ENCODE assay signal across 8 mouse cellular contexts in genomic region chr1:36511289-36512021, GRCm38 (mm10). TPM values are rescaled to one million over a fixed set of nuclear protein-coding genes. Genes with fewer than 3 reads are reported as not detected.
DNase-seq lines count a peak whose midpoint lies in the region; ATAC-seq lines count a peak whose summit lies in the region.

Cnnm3 (plus strand) TSS chr1:36511867.

- DNase-seq in adipocyte (ENCODE audit: low spot score) = peak; percentile 98
- peak; percentile 96 for DNase-seq in embryo, embryonic 10 days (ENCODE audit: low spot score)
- DNase-seq in gastrocnemius, postnatal 14 days = peak; percentile 100
- peak; percentile 97 to 100 for DNase-seq in left cerebral cortex, postnatal 10 days (ENCODE audit: extremely low spot score in 1 of 2, low spot score in 2 of 2)
- DNase-seq in right cerebral cortex, postnatal 25 days = peak; percentile 99
- peak; percentile 99 to 100 for DNase-seq in urinary bladder, postnatal 4 days (ENCODE audit: low spot score in 2 of 2)

- ATAC-seq in inflammation-experienced regulatory T-cells, adult 6 months = peak; percentile 100
- ATAC-seq in megakaryocyte-erythroid progenitor cell, adult 5-6 weeks (replicated peaks; ENCODE audit: low FRiP score, low TSS enrichment, poor library complexity, severe bottlenecking) = peak; percentile 99

- intact Hi-C loops in gastrocnemius, postnatal 14 days (cut with DNase I; ENCODE audit: low total_unique reads) = no loop called here
- intact Hi-C loops in left cerebral cortex, postnatal 10 days (cut with DNase I) = no loop called here

RNA-seq across cellular contexts. Expression of gene Cnnm3, which starts in this region (rescaled TPM):
- 10 to 100 TPM in 1 of 2 experiments, 1 to 10 TPM in 1; 9.3 to 13.3 TPM for total RNA-seq in gastrocnemius, postnatal 14 days (2021)
- polyA plus RNA-seq in inflammation-experienced regulatory T-cells, adult 6 months (2017; shearing (Covaris generic)) = 1 to 10 TPM; 3.1 to 9.2 (median 6.7) TPM
- 10 to 100 TPM; 30.3 to 34.1 TPM for total RNA-seq in left cerebral cortex, postnatal 10 days (2021)
- 12.6 and 15.9 TPM in 2 replicates for total RNA-seq in megakaryocyte-erythroid progenitor cell, adult 5-6 weeks (2014; fragmentation: Nextera tagmentation)
- total RNA-seq in megakaryocyte-erythroid progenitor cell, adult 5-6 weeks (2017) = 8.3 and 8.8 TPM in 2 replicates

Comparison
In these comparisons a context has a peak if more than half of its experiments do, and no peak if none do; other contexts are left out.
1. Peak in every context shown above with its lines: DNase-seq and ATAC-seq.